Mouse (Mus musculus) liver, embryonic 11.5 days (tissue): ENCODE results near the gene Ankrd28. TPM values are rescaled to one million over a fixed set of nuclear protein-coding genes. Genes with fewer than 3 reads are reported as not detected.

Source experiments
- ATAC-seq: fragments of 200-750 bp; cut with Nextera tagmentation; replicated peaks from 2 replicates; pipeline ENCODE4 v1.8.0; 2017; ENCODE audit warnings: moderate number of reproducible peaks, mild to moderate bottlenecking, moderate TSS enrichment, moderate library complexity; ENCODE audit not compliant: low FRiP score
- DNase-seq: peaks from one replicate; pipeline ENCODE4 v3.0.0-alpha.2; 2017; ENCODE audit warnings: low spot score
- H3K27ac ChIP-seq: fragments of 300-500 bp; sonication (generic); 2 replicates; pipeline ENCODE4 v1.5.1; 2014; ENCODE audit warnings: mild to moderate bottlenecking, low read depth, low read length, control low read depth
- H3K27me3 ChIP-seq: fragments of 300-500 bp; sonication (generic); replicated peaks from 2 replicates; pipeline ENCODE4 v1.6.1; 2014; ENCODE audit warnings: low read length, mixed read lengths; ENCODE audit not compliant: control insufficient read depth, insufficient read depth
- H3K36me3 ChIP-seq: fragments of 300-500 bp; sonication (generic); 2 replicates; pipeline ENCODE4 v1.6.1; 2014; ENCODE audit warnings: mild to moderate bottlenecking, low read length, moderate library complexity, mixed read lengths; ENCODE audit not compliant: control insufficient read depth, insufficient read depth
- H3K4me1 ChIP-seq: fragments of 300-500 bp; sonication (generic); replicated peaks from 2 replicates; pipeline ENCODE4 v1.6.1; 2014; ENCODE audit warnings: low read length, mixed read lengths; ENCODE audit not compliant: control insufficient read depth, insufficient read depth
- H3K4me2 ChIP-seq: fragments of 300-500 bp; sonication (generic); 2 replicates; pipeline ENCODE4 v1.6.1; 2014; ENCODE audit warnings: mild to moderate bottlenecking, control low read depth, moderate library complexity
- H3K4me3 ChIP-seq: fragments of 300-500 bp; sonication (generic); 2 replicates; pipeline ENCODE4 v1.5.1; 2014; ENCODE audit warnings: low read depth, low read length, control low read depth
- H3K9ac ChIP-seq: fragments of 300-500 bp; sonication (generic); 2 replicates; pipeline ENCODE4 v1.6.1; 2014; ENCODE audit warnings: low read depth, low read length, control low read depth
- H3K9me3 ChIP-seq: fragments of 300-500 bp; sonication (generic); 2 replicates; pipeline ENCODE4 v1.6.1; 2016; ENCODE audit warnings: low read length, inconsistent platforms, mixed read lengths; ENCODE audit not compliant: control insufficient read depth
- WGBS: fragments of 180-500 bp; shearing (Covaris S2); extraction: QIAGEN DNeasy Blood & Tissue Kit; methylation state at CpG from one replicate; pipeline ENCODE4 v1.1.7; 2014; 5-methylcytosine and 5-hydroxymethylcytosine counted together
- polyA plus RNA-seq: library from polyadenylated mRNA; unstranded; fragments of >200 nt; fragmentation: Nextera tagmentation; extraction: Ambion mirVana; gene quantifications from 2 replicates; pipeline ENCODE4 v1.2.1, GENCODE M21; 2014

The Ankrd28 gene
- polyA plus RNA-seq, 1 experiment from 2014 or later, result 8.5 TPM

DNA sequence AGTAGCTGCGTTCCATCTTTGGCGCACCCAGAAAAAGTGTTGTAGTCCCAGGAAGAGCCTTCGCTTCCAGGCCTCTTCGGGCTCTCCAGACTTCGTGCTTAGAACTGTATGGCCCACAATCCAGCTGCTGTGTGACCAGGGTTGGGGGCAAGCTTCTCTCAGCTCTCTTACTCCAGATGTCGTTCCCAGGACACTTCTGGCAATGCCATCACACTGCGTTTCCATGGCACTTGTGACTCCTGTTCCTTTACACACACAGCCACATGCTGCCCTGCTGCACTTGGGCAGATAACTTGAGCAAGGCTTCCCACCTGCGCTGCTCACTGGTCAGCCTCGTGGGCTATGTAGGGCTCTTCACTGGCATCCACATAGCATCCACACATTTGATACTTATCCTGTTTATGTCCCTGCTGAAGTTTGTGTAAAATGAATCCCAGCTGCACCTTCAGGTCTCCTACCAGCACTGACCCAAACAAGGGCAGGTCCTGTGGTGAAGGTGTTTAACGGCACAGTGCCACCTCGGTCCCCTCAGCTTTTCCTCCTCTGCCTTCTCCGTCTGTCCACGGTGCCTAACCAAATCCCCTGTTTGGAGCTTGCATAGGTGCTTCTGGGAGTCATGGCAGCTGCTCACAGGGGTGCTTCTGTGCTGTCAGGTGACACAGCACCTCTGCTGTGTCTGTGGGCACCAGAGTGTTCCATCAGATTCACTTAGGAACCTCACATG, 166.9 kb downstream of the Ankrd28 start:
- no peaks in the 10 kb centered on the region for H3K9me3 ChIP-seq
- no peak overlapping the region for H3K9ac ChIP-seq
- no peak for ATAC-seq
- no peaks in the 10 kb centered on the region for H3K27me3 ChIP-seq
- peak; percentile 30 for DNase-seq
- WGBS, result 90% methylated on average over 13 of the region's 13 CpGs
- no peak overlapping the region for H3K4me3 ChIP-seq
- no peak overlapping the region for H3K27ac ChIP-seq
- H3K36me3 ChIP-seq, result peaks cover 4% of the 10 kb centered on the region; the same call in 1 of the 2 replicates
- no peak overlapping the region for H3K4me2 ChIP-seq
- peaks cover 27% of the 10 kb centered on the region for H3K4me1 ChIP-seq

GRCm38 (mm10) chr14:31662555-31663211, 167.8 kb downstream of the Ankrd28 start:
- WGBS, result 31% methylated on average over 9 of the region's 9 CpGs
- Histone ChIP-seq H3K27ac (peak overlapping the region; percentile 59; the same call in 1 of the 2 replicates), H3K9me3 (no peaks in the 10 kb centered on the region), H3K9ac (no peak overlapping the region), H3K4me1 (peaks cover 27% of the 10 kb centered on the region), H3K4me3 (no peak overlapping the region; the same call in 1 of the 2 replicates), H3K4me2 (peak overlapping the region; percentile 67), H3K27me3 (no peaks in the 10 kb centered on the region), H3K36me3 (peaks cover 4% of the 10 kb centered on the region; the same call in 1 of the 2 replicates)
- ATAC-seq (no peak; the same call in 1 of the 2 replicates), DNase-seq (peak; percentile 59)

DNA sequence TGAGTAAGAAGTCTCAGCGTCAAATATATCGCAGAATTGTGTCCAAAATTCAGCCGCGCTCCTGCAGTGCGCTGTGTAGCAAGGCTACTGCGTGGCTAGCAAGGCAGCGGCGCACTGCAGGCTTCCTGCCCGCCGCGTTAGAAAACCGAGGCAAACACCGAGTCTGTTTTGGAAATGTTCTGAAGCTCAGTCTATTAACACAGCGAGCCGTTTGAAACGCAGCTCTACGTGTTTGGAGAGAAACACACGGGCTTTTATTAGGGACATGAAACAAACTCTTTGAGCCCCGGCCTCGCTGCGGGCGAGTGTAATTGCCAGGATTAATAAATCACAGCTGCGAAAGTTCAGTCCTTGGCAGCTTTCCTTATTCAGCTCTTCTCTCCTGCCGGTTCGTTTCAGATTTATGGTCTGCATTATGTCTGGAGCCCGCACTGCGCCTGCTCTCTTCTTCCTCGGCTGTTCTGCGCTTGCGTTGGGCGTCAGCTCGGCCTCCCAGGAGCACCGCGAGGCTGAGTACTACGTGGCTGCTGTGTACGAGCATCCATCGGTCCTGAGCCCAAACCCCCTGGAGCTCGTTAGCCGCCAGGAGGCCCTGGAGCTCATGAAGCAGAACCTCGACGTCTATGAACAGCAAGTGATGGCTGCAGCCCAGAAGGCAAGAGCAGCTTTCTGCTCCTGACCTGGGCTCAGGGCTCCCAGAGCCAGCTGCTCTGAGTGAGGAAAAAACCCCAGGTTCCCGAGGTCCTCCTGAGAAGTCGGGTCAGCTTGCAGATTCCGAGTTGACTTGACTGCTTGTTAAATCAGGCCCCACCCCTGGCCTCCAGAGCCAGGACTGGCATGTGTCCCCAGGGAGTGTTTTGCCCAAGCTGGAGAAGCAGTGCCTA, 168.5 kb downstream of the Ankrd28 start:
- ATAC-seq (peak; percentile 67; the same call in 1 of the 2 replicates), DNase-seq (peak; percentile 72)
- peak overlapping the region; percentile 63 for H3K27ac ChIP-seq
- H3K27me3 ChIP-seq, result no peaks in the 10 kb centered on the region
- H3K9ac ChIP-seq, result peak overlapping the region; percentile 37
- H3K4me3 ChIP-seq, result peak overlapping the region; percentile 51
- no peaks in the 10 kb centered on the region; the same call in 1 of the 2 replicates for H3K36me3 ChIP-seq
- WGBS, result 10% methylated on average over 44 of the region's 44 CpGs
- H3K4me1 ChIP-seq, result peaks cover 27% of the 10 kb centered on the region
- H3K9me3 ChIP-seq, result no peaks in the 10 kb centered on the region
- peak overlapping the region; percentile 67 for H3K4me2 ChIP-seq

DNA sequence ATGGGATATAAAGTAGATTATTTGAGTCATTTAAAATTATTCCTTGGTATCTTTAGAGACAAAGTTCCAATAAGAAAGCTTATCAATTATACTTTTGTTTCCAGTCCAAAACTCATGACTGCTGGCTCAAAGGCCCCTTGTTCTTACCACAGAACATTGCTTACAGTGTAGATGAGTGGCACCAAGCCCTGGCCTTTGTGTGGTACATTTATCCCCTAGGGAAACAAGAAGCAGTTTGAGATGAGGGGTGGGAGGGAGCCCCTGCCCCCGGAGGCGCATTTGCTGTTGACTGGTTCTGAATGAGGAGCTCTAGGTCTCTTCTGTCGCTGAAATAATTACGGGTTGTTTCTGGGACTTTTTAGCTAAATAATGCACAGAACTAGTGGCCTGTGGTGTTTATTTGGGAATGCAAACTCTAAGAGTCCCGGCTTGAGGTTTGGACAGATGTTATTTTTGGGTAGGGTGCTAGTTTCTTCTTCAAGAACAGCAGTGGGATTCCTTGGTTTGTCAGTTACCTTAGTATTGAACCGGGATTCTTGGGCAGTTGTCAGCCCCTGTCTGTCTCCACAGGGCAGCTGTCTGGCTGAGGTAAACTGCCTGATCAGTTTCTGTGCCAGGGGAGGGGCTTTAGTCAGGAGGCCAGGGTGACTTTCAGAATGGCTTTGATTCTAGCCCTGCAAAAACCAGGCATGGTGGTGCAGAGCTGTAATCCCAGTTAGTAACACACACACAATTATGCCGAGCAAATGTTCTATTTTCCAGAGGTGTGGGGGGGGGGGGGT, 169.9 kb downstream of the Ankrd28 start:
- no peak overlapping the region for H3K9ac ChIP-seq
- H3K36me3 ChIP-seq, result no peaks in the 10 kb centered on the region
- no peak overlapping the region for H3K4me3 ChIP-seq
- H3K27me3 ChIP-seq, result no peaks in the 10 kb centered on the region
- ATAC-seq (no peak), DNase-seq (no peak)
- H3K4me2 ChIP-seq, result no peak overlapping the region
- H3K4me1 ChIP-seq, result peaks cover 25% of the 10 kb centered on the region
- 82% methylated on average over 7 of the region's 7 CpGs for WGBS
- no peaks in the 10 kb centered on the region for H3K9me3 ChIP-seq
- no peak overlapping the region for H3K27ac ChIP-seq

GRCm38 (mm10) chr14:31659501-31660181, 170.8 kb downstream of the Ankrd28 start:
- Histone ChIP-seq H3K4me1 (peaks cover 23% of the 10 kb centered on the region), H3K27me3 (no peaks in the 10 kb centered on the region), H3K36me3 (no peaks in the 10 kb centered on the region), H3K4me3 (no peak overlapping the region), H3K4me2 (no peak overlapping the region), H3K9me3 (no peaks in the 10 kb centered on the region), H3K27ac (peak overlapping the region; percentile 22; the same call in 1 of the 2 replicates), H3K9ac (no peak overlapping the region)
- ATAC-seq (no peak), DNase-seq (peak; percentile 27)
- WGBS, result 66% methylated on average over 10 of the region's 10 CpGs

GRCm38 (mm10) chr14:31658126-31658680, 172.2 kb downstream of the Ankrd28 start:
- Histone ChIP-seq H3K4me2 (no peak overlapping the region), H3K36me3 (no peaks in the 10 kb centered on the region), H3K4me1 (peaks cover 20% of the 10 kb centered on the region), H3K4me3 (no peak overlapping the region), H3K27me3 (no peaks in the 10 kb centered on the region), H3K27ac (no peak overlapping the region), H3K9ac (no peak overlapping the region), H3K9me3 (no peaks in the 10 kb centered on the region)
- ATAC-seq, result no peak
- peak; percentile 26 for DNase-seq
- 90% methylated on average over 8 of the region's 8 CpGs for WGBS

GRCm38 (mm10) chr14:31656857-31657645, 173.4 kb downstream of the Ankrd28 start:
- WGBS, result 41% methylated on average over 5 of the region's 5 CpGs
- DNase-seq (peak; percentile 43), ATAC-seq (no peak)
- H3K4me1 ChIP-seq, result peaks cover 20% of the 10 kb centered on the region
- H3K4me2 ChIP-seq, result no peak overlapping the region
- H3K9me3 ChIP-seq, result no peaks in the 10 kb centered on the region
- H3K36me3 ChIP-seq, result no peaks in the 10 kb centered on the region
- no peak overlapping the region for H3K9ac ChIP-seq
- H3K27ac ChIP-seq, result no peak overlapping the region
- no peak overlapping the region for H3K4me3 ChIP-seq
- H3K27me3 ChIP-seq, result no peaks in the 10 kb centered on the region
